Mouse (Mus musculus) liver, adult 2 months (tissue): Measurements from ENCODE around the gene Methig1.
"Not testable (repeated sequence)": the region's sequence is repeated elsewhere in the genome, so short reads cannot be mapped to it uniquely, and the experiment has no call there.

Experiments used
- CTCF ChIP-seq: fragments of 200-500 bp; IDR thresholded peaks from 2 replicates; pipeline ENCODE4 v1.5.1; 2011; ENCODE audit warnings: low read depth, low read length, control low read depth
- POLR2A ChIP-seq: fragments of 200-500 bp; IDR thresholded peaks from 2 replicates; pipeline ENCODE4 v1.6.1; 2011; ENCODE audit warnings: low read length, control low read depth; ENCODE audit not compliant: insufficient read depth; ENCODE audit errors: extremely low read depth

DNA sequence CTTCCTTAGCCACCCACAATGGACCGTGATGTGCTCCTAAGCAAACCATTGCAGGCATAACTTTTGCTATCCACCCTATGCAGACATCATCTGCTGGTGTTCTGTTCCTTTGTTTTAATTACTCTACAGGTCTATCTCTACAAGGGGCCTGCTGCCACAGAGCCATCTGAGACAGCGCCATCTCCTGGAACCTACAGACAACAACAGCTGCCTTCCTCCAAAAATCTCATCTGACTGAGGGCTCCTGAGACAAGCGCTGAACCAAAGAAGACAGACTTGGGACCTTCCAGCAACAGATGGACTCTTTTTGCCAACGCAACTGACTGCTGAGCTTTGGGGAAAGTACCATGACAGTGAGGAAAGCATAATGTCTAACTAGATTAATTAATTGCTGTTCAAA is 24.9 kb upstream of the Methig1 start:
- not testable (repeated sequence) for TF ChIP-seq POLR2A
- TF ChIP-seq CTCF = peak; percentile 34; the same call in 1 of the 2 replicates
